Mouse (Mus musculus) testis, adult 2 months (tissue): ENCODE measurements around the gene Vmn1r239-ps. TPM values are rescaled to one million over a fixed set of nuclear protein-coding genes. Genes with fewer than 3 reads are reported as not detected.
"Not testable (repeated sequence)": the region's sequence is repeated elsewhere in the genome, so short reads cannot be mapped to it uniquely, and the experiment has no call there.

ENCODE experiments used
- H3K27ac ChIP-seq: fragments of 200-500 bp; 2 replicates; pipeline ENCODE4 v1.5.1; 2012; ENCODE audit warnings: low read depth, low read length; ENCODE audit not compliant: control insufficient read depth, insufficient read depth
- H3K27me3 ChIP-seq: fragments of 200-500 bp; 2 replicates; pipeline ENCODE4 v1.6.1; 2012; ENCODE audit warnings: mild to moderate bottlenecking, low read length, moderate library complexity; ENCODE audit not compliant: control insufficient read depth, insufficient read depth
- H3K36me3 ChIP-seq: fragments of 200-500 bp; 2 replicates; pipeline ENCODE4 v1.6.1; 2012; ENCODE audit warnings: mild to moderate bottlenecking, low read length; ENCODE audit not compliant: control insufficient read depth, insufficient read depth
- H3K4me1 ChIP-seq: fragments of 200-500 bp; 2 replicates; pipeline ENCODE4 v1.6.1; 2012; ENCODE audit warnings: low read length; ENCODE audit not compliant: control insufficient read depth, insufficient read depth
- H3K4me3 ChIP-seq: fragments of 200-500 bp; 2 replicates; pipeline ENCODE4 v1.5.1; 2012; ENCODE audit warnings: low read depth, mild to moderate bottlenecking, low read length, moderate library complexity, mixed read lengths; ENCODE audit not compliant: control insufficient read depth
- CTCF ChIP-seq: fragments of 200-500 bp; IDR thresholded peaks from 2 replicates; pipeline ENCODE4 v1.5.1; 2012; ENCODE audit warnings: low read depth, mild to moderate bottlenecking, inconsistent platforms, low read length, moderate library complexity; ENCODE audit not compliant: control insufficient read depth, insufficient read depth, insufficient replicate concordance
- POLR2A ChIP-seq: fragments of 200-500 bp; IDR thresholded peaks from 2 replicates; pipeline ENCODE4 v1.6.1; 2012; ENCODE audit warnings: low read depth, mild to moderate bottlenecking, inconsistent platforms, low read length, moderate library complexity; ENCODE audit not compliant: control insufficient read depth
- polyA plus RNA-seq: library from polyadenylated mRNA; depleted of rRNA; stranded (reverse); fragments of >200 nt; gene quantifications from 2 replicates; pipeline ENCODE4 v1.2.3, GENCODE M21; 2012; rRNA removed

Vmn1r239-ps gene
- polyA plus RNA-seq: not detected in 2 replicates

GRCm38 (mm10) chrX:147453610-147454009 is at the start of gene Vmn1r239-ps:
Gene Vmn1r239-ps, minus strand, starts transcription at chrX:147453710.
- not testable (repeated sequence) for H3K27me3 ChIP-seq, H3K27ac ChIP-seq, H3K4me3 ChIP-seq, H3K4me1 ChIP-seq, H3K36me3 ChIP-seq

GRCm38 (mm10) chrX:147489551-147489950 is 36.0 kb upstream of the Vmn1r239-ps start:
- H3K4me3 ChIP-seq: no peak overlapping the region
- no peaks in the 10 kb centered on the region for H3K36me3 ChIP-seq
- H3K27me3 ChIP-seq: no peaks in the 10 kb centered on the region
- no peak overlapping the region for H3K27ac ChIP-seq
- TF ChIP-seq CTCF (no peak), POLR2A (no peak)
- H3K4me1 ChIP-seq: no peaks in the 10 kb centered on the region

- no peaks in the 10 kb centered on the region for H3K36me3 ChIP-seq
- no peak for TF ChIP-seq POLR2A
- H3K27me3 ChIP-seq: no peaks in the 10 kb centered on the region
- no peak overlapping the region for H3K27ac ChIP-seq
- H3K4me1 ChIP-seq: no peaks in the 10 kb centered on the region
- H3K4me3 ChIP-seq: no peak overlapping the region
These were observed 10.1 kb downstream of the Vmn1r239-ps start for GRCm38 (mm10) chrX:147443386-147443785.

GRCm38 (mm10) chrX:147435400-147435799 is 18.1 kb downstream of the Vmn1r239-ps start:
- H3K36me3 ChIP-seq: no peaks in the 10 kb centered on the region
- H3K4me3 ChIP-seq: no peak overlapping the region
- H3K27me3 ChIP-seq: no peaks in the 10 kb centered on the region
- H3K27ac ChIP-seq: no peak overlapping the region
- TF ChIP-seq CTCF (no peak), POLR2A (no peak)
- no peaks in the 10 kb centered on the region for H3K4me1 ChIP-seq

- TF ChIP-seq CTCF (no peak), POLR2A (no peak)
- H3K4me3 ChIP-seq: no peak overlapping the region
- H3K27me3 ChIP-seq: no peaks in the 10 kb centered on the region
- no peaks in the 10 kb centered on the region for H3K4me1 ChIP-seq
- no peak overlapping the region for H3K27ac ChIP-seq
- H3K36me3 ChIP-seq: no peaks in the 10 kb centered on the region
These were observed 23.8 kb downstream of the Vmn1r239-ps start for GRCm38 (mm10) chrX:147429753-147430152.

GRCm38 (mm10) chrX:147429129-147429528 is 24.4 kb downstream of the Vmn1r239-ps start, which contains the start of gene Il13ra2:
Gene Il13ra2, minus strand, starts transcription at chrX:147429192.
- H3K4me3 ChIP-seq: no peak within 1 kb of the TSS
- H3K4me1 ChIP-seq: no peaks in the 10 kb centered on the region
- TF ChIP-seq CTCF: no peak
- TF ChIP-seq POLR2A: no peak
- no peaks in the 10 kb centered on the region for H3K27me3 ChIP-seq
- H3K27ac ChIP-seq: no peak within 1 kb of the TSS
- H3K36me3 ChIP-seq: no peaks in the 10 kb centered on the region

Other genes starting within 250 kb of the Vmn1r239-ps start
- 0.06 TPM in 1 of 2 replicates, not detected in the other for gene Il13ra2, start 24.5 kb downstream of the Vmn1r239-ps start, polyA plus RNA-seq
- gene Lrch2, start 100.4 kb upstream of the Vmn1r239-ps start, polyA plus RNA-seq: 0.48 and 0.54 TPM in 2 replicates